Mouse (Mus musculus) embryonic fibroblast, embryonic 13.5 days (primary cell): ENCODE measurements at regions not wholly inside any gene's neighbourhood (a gene's known extent, or its start where the extent isn't known, plus 50 kb on each side); places are given as distances from the start of the nearest gene placed in this dataset.

Experiments used
- H3K27ac ChIP-seq: 2 replicates; pipeline ENCODE4 v1.5.1; 2012; ENCODE audit warnings: low read length, control low read depth, inconsistent platforms; ENCODE audit not compliant: insufficient read depth
- H3K4me1 ChIP-seq: 2 replicates; pipeline ENCODE4 v1.6.1; 2011; ENCODE audit warnings: low read length; ENCODE audit not compliant: control insufficient read depth, insufficient read depth
- H3K4me3 ChIP-seq: 2 replicates; pipeline ENCODE4 v1.5.1; 2011; ENCODE audit warnings: mild to moderate bottlenecking, control low read depth, low read length; ENCODE audit not compliant: insufficient read depth
- CTCF ChIP-seq: IDR thresholded peaks from 2 replicates; pipeline ENCODE4 v1.5.1; 2011; ENCODE audit warnings: mild to moderate bottlenecking, control low read depth, low read length, moderate library complexity, borderline replicate concordance; ENCODE audit not compliant: insufficient read depth
- POLR2A ChIP-seq: IDR thresholded peaks from 2 replicates; pipeline ENCODE4 v1.6.1; 2011; ENCODE audit warnings: low read depth, mild to moderate bottlenecking, control low read depth, low read length, moderate library complexity

- no peak for TF ChIP-seq CTCF
- no peak for TF ChIP-seq POLR2A
- no peaks in the 10 kb centered on the region for H3K4me1 ChIP-seq
- no peak overlapping the region for H3K27ac ChIP-seq
- no peak overlapping the region for H3K4me3 ChIP-seq
These were observed 353.2 kb upstream of the Tmem161b start for GRCm38 (mm10) chr13:83868922-83869321.

GRCm38 (mm10) chr13:83872143-83872819, 349.8 kb upstream of the Tmem161b start:
- Histone ChIP-seq H3K4me3 (no peak overlapping the region), H3K27ac (no peak overlapping the region), H3K4me1 (no peaks in the 10 kb centered on the region)
- TF ChIP-seq POLR2A (no peak), CTCF (no peak)

- H3K4me3 ChIP-seq, result no peak overlapping the region
- TF ChIP-seq CTCF (no peak), POLR2A (no peak)
These were observed 349.2 kb upstream of the Tmem161b start for GRCm38 (mm10) chr13:83872887-83873286.

GRCm38 (mm10) chr13:83879561-83879960, 342.5 kb upstream of the Tmem161b start:
- no peak overlapping the region for H3K4me3 ChIP-seq
- TF ChIP-seq POLR2A, result no peak
- TF ChIP-seq CTCF, result no peak
- no peak overlapping the region for H3K27ac ChIP-seq

More at GRCm38 (mm10) chr13:83872887-83873286, 349.2 kb upstream of the Tmem161b start:
- no peak overlapping the region for H3K27ac ChIP-seq
- no peaks in the 10 kb centered on the region for H3K4me1 ChIP-seq

GRCm38 (mm10) chr13:83880305-83880704, 341.8 kb upstream of the Tmem161b start:
- TF ChIP-seq POLR2A, result no peak
- no peak for TF ChIP-seq CTCF

More at GRCm38 (mm10) chr13:83879561-83879960, 342.5 kb upstream of the Tmem161b start:
- no peaks in the 10 kb centered on the region for H3K4me1 ChIP-seq

GRCm38 (mm10) chr13:83880772-83881171, 341.3 kb upstream of the Tmem161b start:
- no peak overlapping the region for H3K27ac ChIP-seq
- no peak overlapping the region for H3K4me3 ChIP-seq
- no peaks in the 10 kb centered on the region for H3K4me1 ChIP-seq
- TF ChIP-seq POLR2A, result no peak
- TF ChIP-seq CTCF, result no peak

More at GRCm38 (mm10) chr13:83880305-83880704, 341.8 kb upstream of the Tmem161b start:
- Histone ChIP-seq H3K4me3 (no peak overlapping the region), H3K4me1 (no peaks in the 10 kb centered on the region), H3K27ac (no peak overlapping the region)

GRCm38 (mm10) chr13:83882839-83883238, 339.3 kb upstream of the Tmem161b start:
- no peak overlapping the region for H3K4me3 ChIP-seq
- TF ChIP-seq CTCF (no peak), POLR2A (no peak)

GRCm38 (mm10) chr13:83883821-83884220, 338.3 kb upstream of the Tmem161b start:
- H3K4me1 ChIP-seq, result no peaks in the 10 kb centered on the region
- H3K27ac ChIP-seq, result no peak overlapping the region
- TF ChIP-seq CTCF (no peak), POLR2A (no peak)
- no peak overlapping the region for H3K4me3 ChIP-seq

More at GRCm38 (mm10) chr13:83882839-83883238, 339.3 kb upstream of the Tmem161b start:
- Histone ChIP-seq H3K27ac (no peak overlapping the region), H3K4me1 (no peaks in the 10 kb centered on the region)

- Histone ChIP-seq H3K4me3 (no peak overlapping the region), H3K27ac (no peak overlapping the region), H3K4me1 (no peaks in the 10 kb centered on the region)
- no peak for TF ChIP-seq POLR2A
- TF ChIP-seq CTCF, result no peak
These were observed 337.9 kb upstream of the Tmem161b start for GRCm38 (mm10) chr13:83884226-83884625.

GRCm38 (mm10) chr13:83884766-83885543, 337.1 kb upstream of the Tmem161b start:
- Histone ChIP-seq H3K4me3 (no peak overlapping the region), H3K27ac (no peak overlapping the region), H3K4me1 (no peaks in the 10 kb centered on the region)
- TF ChIP-seq CTCF, result no peak
- TF ChIP-seq POLR2A, result no peak
